Mouse (Mus musculus) brain, embryonic 14.5 days (tissue): Measurements from ENCODE around the gene Sergef.

Experiments used
- CTCF ChIP-seq: fragments of 200-500 bp; IDR thresholded peaks from 2 replicates; pipeline ENCODE4 v1.5.1; 2012; ENCODE audit warnings: inconsistent platforms, mild to moderate bottlenecking, moderate library complexity, borderline replicate concordance; ENCODE audit not compliant: insufficient read depth, insufficient read length; ENCODE audit errors: extremely low read depth
- POLR2A ChIP-seq: fragments of 200-500 bp; IDR thresholded peaks from 2 replicates; pipeline ENCODE4 v1.6.1; 2012; ENCODE audit warnings: mild to moderate bottlenecking, inconsistent platforms, borderline replicate concordance; ENCODE audit not compliant: poor library complexity, insufficient read depth, insufficient read length, severe bottlenecking; ENCODE audit errors: extremely low read depth

- TF ChIP-seq POLR2A (no peak), CTCF (no peak)
These were observed 38.5 kb downstream of the Sergef start for GRCm38 (mm10) chr7:46601097-46601496.
